Mouse (Mus musculus) inflammation-experienced regulatory T-cells, adult 6 months (primary cell): ENCODE results near the gene Stx18. TPM values are rescaled to one million over a fixed set of nuclear protein-coding genes. Genes with fewer than 3 reads are reported as not detected.

ENCODE experiments used
- ATAC-seq: one replicate; pipeline ENCODE4 v1.8.0; 2017
- polyA plus RNA-seq, 3 experiments: library from polyadenylated mRNA; unstranded; fragments of 100-300 nt; shearing (Covaris generic); gene quantifications; one replicate each; pipeline ENCODE4 v1.2.1; 2017

Gene Stx18
- polyA plus RNA-seq, 3 experiments from 2014 or later: 22.4 to 29.8 (median 25.4) TPM

- no peak for ATAC-seq
Measured at GRCm38 (mm10) chr5:38080472-38080871, 41.9 kb downstream of the Stx18 start.

GRCm38 (mm10) chr5:38082589-38082988 lies 44.0 kb downstream of the Stx18 start:
- no peak for ATAC-seq

GRCm38 (mm10) chr5:38083362-38083761 lies 44.8 kb downstream of the Stx18 start:
- no peak for ATAC-seq

GRCm38 (mm10) chr5:38084616-38085015 lies 46.1 kb downstream of the Stx18 start:
- no peak for ATAC-seq

- ATAC-seq: peak; percentile 54
Measured at GRCm38 (mm10) chr5:38085561-38086392, 47.2 kb downstream of the Stx18 start.

- ATAC-seq: no peak
Measured at GRCm38 (mm10) chr5:38090111-38090510, 51.6 kb downstream of the Stx18 start.

GRCm38 (mm10) chr5:38090581-38090980 lies 52.0 kb downstream of the Stx18 start:
- no peak for ATAC-seq

GRCm38 (mm10) chr5:38091046-38091965 lies 52.8 kb downstream of the Stx18 start:
- ATAC-seq: peak; percentile 82

GRCm38 (mm10) chr5:38091966-38092304 lies 53.4 kb downstream of the Stx18 start:
- no peak for ATAC-seq

- ATAC-seq: no peak
Measured at GRCm38 (mm10) chr5:38094331-38094730, 55.8 kb downstream of the Stx18 start.

- ATAC-seq: no peak
Measured at GRCm38 (mm10) chr5:38097501-38098093, 59.1 kb downstream of the Stx18 start.

- no peak for ATAC-seq
Measured at GRCm38 (mm10) chr5:38099139-38099676, 60.7 kb downstream of the Stx18 start.

GRCm38 (mm10) chr5:38102945-38103344 lies 64.4 kb downstream of the Stx18 start:
- ATAC-seq: no peak

- ATAC-seq: no peak
Measured at GRCm38 (mm10) chr5:38106080-38106697, 67.6 kb downstream of the Stx18 start.

- ATAC-seq: no peak
Measured at GRCm38 (mm10) chr5:38106807-38107206, 68.3 kb downstream of the Stx18 start.

- no peak for ATAC-seq
Measured at GRCm38 (mm10) chr5:38114526-38114925, 76.0 kb downstream of the Stx18 start.

- no peak for ATAC-seq
Measured at GRCm38 (mm10) chr5:38117056-38117455, 78.5 kb downstream of the Stx18 start.

- no peak for ATAC-seq
Measured at GRCm38 (mm10) chr5:38119268-38119667, 80.7 kb downstream of the Stx18 start.

- ATAC-seq: no peak
Measured at GRCm38 (mm10) chr5:38121699-38122098, 83.2 kb downstream of the Stx18 start.

GRCm38 (mm10) chr5:38126519-38127306 lies 88.2 kb downstream of the Stx18 start:
- ATAC-seq: no peak

GRCm38 (mm10) chr5:38129339-38129738 lies 90.8 kb downstream of the Stx18 start:
- ATAC-seq: no peak

GRCm38 (mm10) chr5:38136247-38136646 lies 97.7 kb downstream of the Stx18 start:
- no peak for ATAC-seq
